In genomic region chr14:74908250-74908649, GRCm38 (mm10) we compare ENCODE assay signal across 15 mouse cellular contexts. TPM values are rescaled to one million over a fixed set of nuclear protein-coding genes. Genes with fewer than 3 reads are reported as not detected.
DNase-seq lines count a peak whose midpoint lies in the region; ATAC-seq and TF ChIP-seq lines count a peak whose summit lies in the region.
"Had no signal": no experiment of that assay in that cellular context is flagged by ENCODE, and none has a peak within 500 bp of the region (broad histone marks: within the 10 kb centered on the region; RNA-seq: fewer than 3 reads in every experiment).

No protein-coding gene starts in this region.

- no peak for TF ChIP-seq POLR2A in thymus, adult 2 months (IDR thresholded peaks at IDR 0.05; ENCODE audit: control insufficient read depth, extremely low read depth, insufficient read depth, low read length, poor library complexity)

- no peaks in the 10 kb centered on the region for H3K27me3 ChIP-seq in forebrain, embryonic 15.5 days
- H3K27me3 ChIP-seq in forebrain, embryonic 14.5 days (replicated peaks; ENCODE audit: control insufficient read depth, insufficient read depth, low read length) = no peaks in the 10 kb centered on the region
- H3K27me3 ChIP-seq in thymus, adult 2 months (ENCODE audit: control insufficient read depth, insufficient read depth, low read length) = no peaks in the 10 kb centered on the region
- no peaks in the 10 kb centered on the region for H3K27me3 ChIP-seq in liver, embryonic 11.5 days (replicated peaks; ENCODE audit: control insufficient read depth, insufficient read depth, low read length)
- H3K27me3 ChIP-seq: Patski had no signal

- no peak overlapping the region for H3K4me3 ChIP-seq in forebrain, embryonic 15.5 days
- H3K4me3 ChIP-seq in forebrain, embryonic 14.5 days (ENCODE audit: low read depth, low read length) = no peak overlapping the region
- H3K4me3 ChIP-seq in thymus, adult 2 months (ENCODE audit: control insufficient read depth, insufficient read depth, low read length) = no peak overlapping the region
- H3K4me3 ChIP-seq in liver, embryonic 11.5 days (ENCODE audit: low read depth, low read length) = no peak overlapping the region

- TF ChIP-seq CTCF in thymus, adult 2 months (IDR thresholded peaks at IDR 0.05; ENCODE audit: borderline replicate concordance, control insufficient read depth, extremely low read depth, insufficient read depth, low read length, poor library complexity) = no peak

- H3K27ac ChIP-seq in forebrain, embryonic 15.5 days (replicated peaks) = peak overlapping the region; percentile 91
- H3K27ac ChIP-seq in forebrain, embryonic 14.5 days (ENCODE audit: low read depth, low read length) = no peak overlapping the region
- no peak overlapping the region for H3K27ac ChIP-seq in thymus, adult 2 months (ENCODE audit: control insufficient read depth, insufficient read depth, low read length)
- no peak overlapping the region for H3K27ac ChIP-seq in liver, embryonic 11.5 days (ENCODE audit: low read depth, low read length)
- H3K27ac ChIP-seq: stomach, postnatal 0 days had no signal

- H3K9ac ChIP-seq in forebrain, embryonic 15.5 days (replicated peaks) = no peak overlapping the region
- no peak overlapping the region for H3K9ac ChIP-seq in forebrain, embryonic 14.5 days (ENCODE audit: low read length)
- H3K9ac ChIP-seq in liver, embryonic 11.5 days (ENCODE audit: low read depth, low read length) = no peak overlapping the region

- no peaks in the 10 kb centered on the region for H3K36me3 ChIP-seq in forebrain, embryonic 15.5 days
- no peaks in the 10 kb centered on the region for H3K36me3 ChIP-seq in forebrain, embryonic 14.5 days (ENCODE audit: control insufficient read depth, insufficient read depth, low read length)
- H3K36me3 ChIP-seq in thymus, adult 2 months (ENCODE audit: control insufficient read depth, insufficient read depth, low read length) = no peaks in the 10 kb centered on the region
- H3K36me3 ChIP-seq in liver, embryonic 11.5 days (ENCODE audit: control insufficient read depth, insufficient read depth, low read length) = no peaks in the 10 kb centered on the region

- WGBS in forebrain, embryonic 15.5 days = 88% methylated on average over 6 of the region's 6 CpGs
- 77% methylated on average over 5 of the region's 6 CpGs for WGBS in forebrain, embryonic 14.5 days
- WGBS in thymus, adult 2 months = 4% methylated on average over 6 of the region's 6 CpGs
- WGBS in liver, embryonic 11.5 days = 83% methylated on average over 6 of the region's 6 CpGs

- H3K9me3 ChIP-seq in forebrain, embryonic 15.5 days = no peaks in the 10 kb centered on the region
- H3K9me3 ChIP-seq in forebrain, embryonic 14.5 days (replicated peaks; ENCODE audit: control insufficient read depth, low read length) = no peaks in the 10 kb centered on the region
- H3K9me3 ChIP-seq in liver, embryonic 11.5 days (ENCODE audit: control insufficient read depth, low read length) = no peaks in the 10 kb centered on the region

- no peak for ATAC-seq in forebrain, embryonic 15.5 days (replicated peaks)
- ATAC-seq in forebrain, embryonic 14.5 days = no peak
- ATAC-seq in monocyte, adult 5-6 weeks (replicated peaks; ENCODE audit: insufficient number of reproducible peaks, low FRiP score, low TSS enrichment, poor library complexity, severe bottlenecking) = peak; percentile 81
- no peak for ATAC-seq in liver, embryonic 11.5 days (replicated peaks; ENCODE audit: low FRiP score)
- ATAC-seq: Patski had no signal

- peaks cover 16% of the 10 kb centered on the region for H3K4me1 ChIP-seq in forebrain, embryonic 15.5 days
- H3K4me1 ChIP-seq in forebrain, embryonic 14.5 days (ENCODE audit: control insufficient read depth, insufficient read depth, low read length) = peaks cover 5% of the 10 kb centered on the region; the same call in 1 of the 2 replicates
- H3K4me1 ChIP-seq in thymus, adult 2 months (replicated peaks; ENCODE audit: control insufficient read depth, insufficient read depth, low read length) = peaks cover 34% of the 10 kb centered on the region
- peaks cover 3% of the 10 kb centered on the region; the same call in 1 of the 2 replicates for H3K4me1 ChIP-seq in liver, embryonic 11.5 days (replicated peaks; ENCODE audit: control insufficient read depth, insufficient read depth, low read length)

- H3K4me2 ChIP-seq in forebrain, embryonic 15.5 days (replicated peaks) = no peak overlapping the region
- no peak overlapping the region for H3K4me2 ChIP-seq in forebrain, embryonic 14.5 days (ENCODE audit: low read length)
- H3K4me2 ChIP-seq in liver, embryonic 11.5 days = no peak overlapping the region

- no peak for DNase-seq in forebrain, embryonic 14.5 days (ENCODE audit: low spot score)
- DNase-seq in thymus, adult 2 months = peak; percentile 30
- no peak for DNase-seq in thymus, postnatal 10 days (ENCODE audit: low spot score in 2 of 2)
- DNase-seq in adipocyte (ENCODE audit: low spot score) = no peak
- DNase-seq in liver, embryonic 11.5 days (ENCODE audit: low spot score) = no peak
- no peak for DNase-seq in cerebellum, adult 9-10 months
- DNase-seq: adrenal gland, postnatal 25 days; kidney, postnatal 36 days; liver; lung, postnatal 14 days; right cerebral cortex, postnatal 25 days had no signal

RNA-seq across cellular contexts. Expression of gene Lrch1, which starts 39.4 kb away (rescaled TPM):
- polyA plus RNA-seq in forebrain, embryonic 15.5 days (2015; fragmentation: Nextera tagmentation; extraction: Ambion mirVana) = 10.9 and 13.6 TPM in 2 replicates
- polyA plus RNA-seq in forebrain, embryonic 14.5 days (2014; fragmentation: Nextera tagmentation; extraction: Ambion mirVana) = 6.8 and 10.7 TPM in 2 replicates
- 27.5 and 30.1 TPM in 2 replicates for polyA plus RNA-seq in thymus, adult 2 months (2012; rRNA removed)
- total RNA-seq in monocyte, adult 5-6 weeks (2017) = 31.4 to 43.1 TPM (median 34.7 TPM) in 3 replicates
- polyA plus RNA-seq in liver, embryonic 11.5 days (2014; fragmentation: Nextera tagmentation; extraction: Ambion mirVana) = 7.9 and 8.0 TPM in 2 replicates
